Mouse (Mus musculus) C2C12 (cell line): ENCODE data around the gene Cmtm4.

Experiments used
- CEBPB ChIP-seq: IDR thresholded peaks from one replicate; pipeline ENCODE4 v1.6.1; 2011; ENCODE audit warnings: low read depth, mild to moderate bottlenecking, control low read depth, moderate library complexity
- CTCF ChIP-seq: IDR thresholded peaks from one replicate; pipeline ENCODE4 v1.5.1; 2011; ENCODE audit not compliant: control insufficient read depth, insufficient read depth, insufficient read length
- MYOG ChIP-seq: IDR thresholded peaks from one replicate; pipeline ENCODE4 v1.6.1; 2011; ENCODE audit not compliant: control insufficient read depth, insufficient read length; ENCODE audit errors: extremely low read depth
- USF1 ChIP-seq: IDR thresholded peaks from one replicate; pipeline ENCODE4 v1.6.1; 2011; ENCODE audit warnings: low read depth, mild to moderate bottlenecking, control low read depth, moderate library complexity

DNA sequence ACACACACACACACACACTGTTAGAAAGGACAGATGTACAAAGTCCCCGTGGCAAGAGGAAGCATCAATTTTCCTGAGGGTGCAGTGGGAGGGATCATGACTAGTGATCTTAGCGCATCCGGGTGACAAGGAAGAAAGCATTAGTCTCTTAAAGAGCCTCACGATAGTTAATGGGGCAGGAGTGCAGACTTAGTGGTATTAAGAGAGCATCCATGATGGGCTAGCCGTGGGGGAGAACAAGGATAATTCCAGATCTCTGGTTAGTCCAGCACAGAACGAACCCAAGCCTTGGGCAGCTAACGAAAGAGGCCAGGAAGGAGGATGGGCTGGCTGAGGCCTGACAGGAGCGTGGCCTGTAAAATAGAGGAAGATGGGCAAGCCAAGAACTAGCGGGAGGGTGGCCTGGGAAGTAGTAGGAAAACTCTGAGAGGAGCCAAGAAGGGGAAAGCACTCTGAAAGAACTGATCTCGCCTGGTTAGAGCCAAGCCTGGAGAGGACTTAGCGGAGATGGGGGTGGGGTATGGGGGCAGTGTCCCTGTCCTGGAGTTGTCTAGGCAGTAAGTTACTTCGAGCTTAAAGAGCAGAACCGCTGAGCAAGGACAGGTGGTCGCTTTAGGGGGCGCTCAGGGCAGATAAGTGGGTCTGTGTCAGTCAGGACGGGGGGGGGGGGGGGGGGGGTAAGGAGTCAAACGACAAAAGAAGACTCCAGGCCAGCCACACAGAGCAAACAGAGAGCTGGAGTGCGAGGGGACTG lies 56.2 kb downstream of the Cmtm4 start, which contains the start of gene Cmtm3:
- no peak for TF ChIP-seq CTCF
- no peak for TF ChIP-seq CEBPB
- TF ChIP-seq USF1: no peak
- no peak for TF ChIP-seq MYOG
